19 mouse cellular contexts compared by ENCODE assay signal in genomic region chr16:95860111-95860510, GRCm38 (mm10).
DNase-seq lines count a peak whose midpoint lies in the region; ATAC-seq and TF ChIP-seq lines count a peak whose summit lies in the region.
"Had no signal": no experiment of that assay in that cellular context is flagged by ENCODE, and none has a peak within 500 bp of the region (broad histone marks: within the 10 kb centered on the region; RNA-seq: fewer than 3 reads in every experiment).

No protein-coding gene starts in this region.

- H3K27ac ChIP-seq in liver, adult 2 months (replicated peaks; ENCODE audit: insufficient read depth, low read depth, low read length): peak overlapping the region; percentile 56; the same call in 1 of the 2 replicates
- no peak overlapping the region; the same call in 1 of the 2 replicates for H3K27ac ChIP-seq in liver, embryonic 11.5 days (ENCODE audit: low read depth, low read length)
- H3K27ac ChIP-seq in midbrain, postnatal 0 days (ENCODE audit: low read depth, low read length): no peak overlapping the region
- H3K27ac ChIP-seq: forebrain, embryonic 12.5 days; hindbrain, embryonic 15.5 days; limb, embryonic 12.5 days; neural tube, embryonic 15.5 days had no signal

- intact Hi-C loops in heart, postnatal 36 days (cut with DNase I): loop anchor here (2.0 to 5.0 kb wide), 4 partner anchors 82 to 398 kb away; partner anchors contain the start of gene Ets2

- DNase-seq in heart, adult 11 months: peak; percentile 94
- no peak for DNase-seq in heart, postnatal 36 days
- DNase-seq in liver, adult 2 months (ENCODE audit: extremely low read depth, low read depth, low spot score): no peak
- no peak for DNase-seq in liver, embryonic 11.5 days (ENCODE audit: low spot score)
- DNase-seq in thymus, postnatal 4 days: peak; percentile 7
- DNase-seq in thymus, postnatal 10 days (ENCODE audit: low spot score in 2 of 2): no peak
- no peak for DNase-seq in midbrain, postnatal 0 days (ENCODE audit: low spot score)
- DNase-seq in adrenal gland, postnatal 14 days: no peak
- DNase-seq: adrenal gland, postnatal 25 days; cerebellum, adult 9-11 months; embryo, embryonic 11 days; kidney, adult 8-10 months; lung, adult 2 months; retina, postnatal 1 day had no signal

- no peaks in the 10 kb centered on the region for H3K36me3 ChIP-seq in liver, adult 2 months (ENCODE audit: control insufficient read depth, insufficient read depth, low read length)
- H3K36me3 ChIP-seq in liver, embryonic 11.5 days (ENCODE audit: control insufficient read depth, insufficient read depth, low read length): no peaks in the 10 kb centered on the region
- no peaks in the 10 kb centered on the region for H3K36me3 ChIP-seq in midbrain, postnatal 0 days (ENCODE audit: insufficient read depth, low read length)
- H3K36me3 ChIP-seq: forebrain, embryonic 12.5 days; hindbrain, embryonic 15.5 days; limb, embryonic 12.5 days; neural tube, embryonic 15.5 days had no signal

- no peak for TF ChIP-seq POLR2A in liver, adult 2 months (IDR thresholded peaks at IDR 0.05; ENCODE audit: extremely low read depth, insufficient read depth, low read length)

- WGBS in liver, adult 2 months: 75% methylated on average over 5 of the region's 5 CpGs
- WGBS in liver, embryonic 11.5 days: 77% methylated on average over 5 of the region's 5 CpGs
- WGBS in midbrain, postnatal 0 days: 88% methylated on average over 5 of the region's 5 CpGs

- no peak for ATAC-seq in liver, embryonic 11.5 days (replicated peaks; ENCODE audit: low FRiP score)
- no peak for ATAC-seq in midbrain, postnatal 0 days (ENCODE audit: low FRiP score)

- H3K9me3 ChIP-seq in liver, embryonic 11.5 days (ENCODE audit: control insufficient read depth, low read length): no peaks in the 10 kb centered on the region
- no peaks in the 10 kb centered on the region for H3K9me3 ChIP-seq in midbrain, postnatal 0 days (ENCODE audit: low read length)
- H3K9me3 ChIP-seq: forebrain, embryonic 12.5 days; hindbrain, embryonic 15.5 days; limb, embryonic 12.5 days; neural tube, embryonic 15.5 days had no signal

- H3K4me3 ChIP-seq in liver, adult 2 months (ENCODE audit: insufficient read depth, low read depth, low read length): no peak overlapping the region
- no peak overlapping the region for H3K4me3 ChIP-seq in liver, embryonic 11.5 days (ENCODE audit: low read depth, low read length)
- H3K4me3 ChIP-seq in midbrain, postnatal 0 days (ENCODE audit: low read depth, low read length): no peak overlapping the region
- H3K4me3 ChIP-seq: forebrain, embryonic 12.5 days; hindbrain, embryonic 15.5 days; limb, embryonic 12.5 days; neural tube, embryonic 15.5 days had no signal

- H3K4me2 ChIP-seq in liver, embryonic 11.5 days: no peak overlapping the region
- H3K4me2 ChIP-seq in midbrain, postnatal 0 days (ENCODE audit: low read depth, low read length, poor library complexity, severe bottlenecking): no peak overlapping the region
- H3K4me2 ChIP-seq: forebrain, embryonic 12.5 days; hindbrain, embryonic 15.5 days; limb, embryonic 12.5 days; midbrain, embryonic 11.5 days; neural tube, embryonic 15.5 days had no signal

- no peaks in the 10 kb centered on the region for H3K27me3 ChIP-seq in liver, adult 2 months (ENCODE audit: control insufficient read depth, insufficient read depth, low read length)
- no peaks in the 10 kb centered on the region for H3K27me3 ChIP-seq in liver, embryonic 11.5 days (replicated peaks; ENCODE audit: control insufficient read depth, insufficient read depth, low read length)
- no peaks in the 10 kb centered on the region for H3K27me3 ChIP-seq in midbrain, postnatal 0 days (ENCODE audit: insufficient read depth, low read length)
- H3K27me3 ChIP-seq: forebrain, embryonic 12.5 days; hindbrain, embryonic 15.5 days; limb, embryonic 12.5 days; neural tube, embryonic 15.5 days had no signal

- no peak overlapping the region for H3K9ac ChIP-seq in liver, adult 2 months (ENCODE audit: low read depth, low read length)
- H3K9ac ChIP-seq in liver, embryonic 11.5 days (ENCODE audit: low read depth, low read length): no peak overlapping the region
- H3K9ac ChIP-seq in midbrain, postnatal 0 days (replicated peaks; ENCODE audit: low read length, poor library complexity, severe bottlenecking): no peak overlapping the region
- H3K9ac ChIP-seq: forebrain, embryonic 12.5 days; hindbrain, embryonic 15.5 days; limb, embryonic 12.5 days; neural tube, embryonic 15.5 days had no signal

- H3K79me2 ChIP-seq in liver, adult 2 months (ENCODE audit: control insufficient read depth, insufficient read depth, low read length): no peaks in the 10 kb centered on the region

- peaks cover 10% of the 10 kb centered on the region for H3K4me1 ChIP-seq in liver, adult 2 months (ENCODE audit: control insufficient read depth, insufficient read depth, low read length)
- H3K4me1 ChIP-seq in liver, embryonic 11.5 days (replicated peaks; ENCODE audit: control insufficient read depth, insufficient read depth, low read length): peaks cover 27% of the 10 kb centered on the region
- no peaks in the 10 kb centered on the region for H3K4me1 ChIP-seq in midbrain, postnatal 0 days (ENCODE audit: insufficient read depth, low read length)
- H3K4me1 ChIP-seq: forebrain, embryonic 12.5 days; hindbrain, embryonic 15.5 days had no signal

- no peak for TF ChIP-seq CTCF in liver, adult 2 months (IDR thresholded peaks at IDR 0.05; ENCODE audit: low read depth, low read length)
- TF ChIP-seq CTCF in midbrain, postnatal 0 days (IDR thresholded peaks at IDR 0.05): no peak

Comparison
In these comparisons a context has a peak if more than half of its experiments do, and no peak if none do; other contexts are left out.
1. DNase-seq: peak in heart, adult 11 months (single experiment) and thymus, postnatal 4 days (single experiment); none in heart, postnatal 36 days (0 of 2), liver, adult 2 months (single experiment), liver, embryonic 11.5 days (single experiment), thymus, postnatal 10 days (0 of 2), midbrain, postnatal 0 days (single experiment) and adrenal gland, postnatal 14 days (single experiment).